Mouse (Mus musculus): ENCODE measurements around the gene Rgs14.

GRCm38 (mm10) chr13:55369531-55370114, at the start of gene Rgs14:
- no peak for TF ChIP-seq CTCF (IDR thresholded peaks at IDR 0.05; ENCODE audit: low read depth)
- TF ChIP-seq EP300 (optimal IDR thresholded peaks at IDR 0.05), result no peak

All from stomach, postnatal 0 days (tissue).